Mouse (Mus musculus) E14TG2a.4 (cell line): Measurements from ENCODE around the gene Bclaf1.

Source experiments
- CTCF ChIP-seq: conservative IDR thresholded peaks from 2 replicates; pipeline ENCODE4 v1.5.1; 2014; ENCODE audit warnings: low read length
- NANOG ChIP-seq: IDR thresholded peaks from 2 replicates; pipeline ENCODE4 v1.6.1; 2014; ENCODE audit warnings: borderline replicate concordance, low read length, mixed read lengths

- TF ChIP-seq CTCF = no peak
- TF ChIP-seq NANOG = no peak
Observed at GRCm38 (mm10) chr10:20274022-20274421, 38.2 kb upstream of the Bclaf1 start.
